Mouse (Mus musculus) neural tube, embryonic 13.5 days (tissue): ENCODE measurements around the gene Mink1. TPM values are rescaled to one million over a fixed set of nuclear protein-coding genes. Genes with fewer than 3 reads are reported as not detected.
"Not testable (repeated sequence)": the region's sequence is repeated elsewhere in the genome, so short reads cannot be mapped to it uniquely, and the experiment has no call there.

ENCODE experiments used
- ATAC-seq: fragments of 200-750 bp; cut with Nextera tagmentation; 2 replicates; pipeline ENCODE4 v1.8.0; 2017; ENCODE audit warnings: low read depth, mild to moderate bottlenecking, moderate TSS enrichment, moderate library complexity
- H3K27ac ChIP-seq: fragments of 300-500 bp; sonication (generic); replicated peaks from 2 replicates; pipeline ENCODE4 v1.5.1; 2015; ENCODE audit warnings: moderate library complexity, mild to moderate bottlenecking, inconsistent platforms
- H3K27me3 ChIP-seq: fragments of 300-500 bp; sonication (generic); 2 replicates; pipeline ENCODE4 v1.6.1; 2015; ENCODE audit warnings: mild to moderate bottlenecking, inconsistent platforms
- H3K36me3 ChIP-seq: fragments of 300-500 bp; sonication (generic); 2 replicates; pipeline ENCODE4 v1.6.1; 2015; ENCODE audit warnings: mild to moderate bottlenecking, inconsistent platforms
- H3K4me1 ChIP-seq: fragments of 300-500 bp; sonication (generic); replicated peaks from 2 replicates; pipeline ENCODE4 v1.6.1; 2015; ENCODE audit warnings: inconsistent platforms
- H3K4me2 ChIP-seq: fragments of 300-500 bp; sonication (generic); 2 replicates; pipeline ENCODE4 v1.6.1; 2015; ENCODE audit warnings: inconsistent platforms, mild to moderate bottlenecking, moderate library complexity
- H3K4me3 ChIP-seq: fragments of 300-500 bp; sonication (generic); 2 replicates; pipeline ENCODE4 v1.5.1; 2015; ENCODE audit warnings: mild to moderate bottlenecking, inconsistent platforms
- H3K9ac ChIP-seq: fragments of 300-500 bp; sonication (generic); 2 replicates; pipeline ENCODE4 v1.6.1; 2015; ENCODE audit warnings: moderate library complexity, mild to moderate bottlenecking, inconsistent platforms
- H3K9me3 ChIP-seq: fragments of 300-500 bp; sonication (generic); 2 replicates; pipeline ENCODE4 v1.6.1; 2016; ENCODE audit warnings: inconsistent platforms
- WGBS: fragments of 180-500 bp; shearing (Covaris S2); methylation state at CpG from one replicate; pipeline ENCODE4 v1.1.7; 2015; 5-methylcytosine and 5-hydroxymethylcytosine counted together
- polyA plus RNA-seq: library from polyadenylated mRNA; unstranded; fragments of >200 nt; fragmentation: Nextera tagmentation; extraction: Ambion mirVana; gene quantifications from 2 replicates; pipeline ENCODE4 v1.2.1, GENCODE M21; 2015

The Mink1 gene
- polyA plus RNA-seq, 1 experiment from 2014 or later, result 18.0 TPM

GRCm38 (mm10) chr11:70561937-70562286 lies 769 bp upstream of the Mink1 start:
- Histone ChIP-seq H3K36me3 (no peaks in the 10 kb centered on the region), H3K4me1 (peaks cover 44% of the 10 kb centered on the region), H3K27ac (peak overlapping the region; percentile 85), H3K9ac (peak overlapping the region; percentile 94), H3K9me3 (no peaks in the 10 kb centered on the region), H3K4me3 (peak overlapping the region; percentile 88), H3K4me2 (peak overlapping the region; percentile 96), H3K27me3 (no peaks in the 10 kb centered on the region)
- 3% methylated on average over 2 of the region's 2 CpGs for WGBS
- ATAC-seq, result no peak

- H3K27ac ChIP-seq, result peak overlapping the region; percentile 85
- H3K4me3 ChIP-seq, result peak overlapping the region; percentile 88
- peaks cover 51% of the 10 kb centered on the region for H3K4me1 ChIP-seq
- no peaks in the 10 kb centered on the region for H3K27me3 ChIP-seq
- no peaks in the 10 kb centered on the region for H3K36me3 ChIP-seq
- H3K9ac ChIP-seq, result peak overlapping the region; percentile 94
- H3K9me3 ChIP-seq, result no peaks in the 10 kb centered on the region
- peak; percentile 44 for ATAC-seq
- peak overlapping the region; percentile 96 for H3K4me2 ChIP-seq
- under 1% methylated on average over 30 of the region's 31 CpGs for WGBS
Measured at GRCm38 (mm10) chr11:70562995-70563469, 351 bp downstream of the Mink1 start.

- no peaks in the 10 kb centered on the region for H3K27me3 ChIP-seq
- no peaks in the 10 kb centered on the region for H3K36me3 ChIP-seq
- peak; percentile 11; the same call in 1 of the 2 replicates for ATAC-seq
- H3K4me2 ChIP-seq, result peak overlapping the region; percentile 96
- peak overlapping the region; percentile 88 for H3K4me3 ChIP-seq
- WGBS, result under 1% methylated on average over 25 of the region's 25 CpGs
- H3K9ac ChIP-seq, result peak overlapping the region; percentile 94
- peak overlapping the region; percentile 85 for H3K27ac ChIP-seq
- H3K4me1 ChIP-seq, result peaks cover 51% of the 10 kb centered on the region
- no peaks in the 10 kb centered on the region for H3K9me3 ChIP-seq
Measured at GRCm38 (mm10) chr11:70563470-70564275, 992 bp downstream of the Mink1 start.

- ATAC-seq, result no peak
- no peaks in the 10 kb centered on the region for H3K9me3 ChIP-seq
- no peaks in the 10 kb centered on the region for H3K27me3 ChIP-seq
- H3K4me2 ChIP-seq, result peak overlapping the region; percentile 96
- H3K36me3 ChIP-seq, result no peaks in the 10 kb centered on the region
- peak overlapping the region; percentile 94 for H3K9ac ChIP-seq
- H3K27ac ChIP-seq, result no peak overlapping the region
- peak overlapping the region; percentile 88 for H3K4me3 ChIP-seq
- H3K4me1 ChIP-seq, result peaks cover 51% of the 10 kb centered on the region
- WGBS, result 33% methylated on average over 4 of the region's 4 CpGs
Measured at GRCm38 (mm10) chr11:70564276-70564873, 1.7 kb downstream of the Mink1 start.

- 32% methylated on average over 7 of the region's 7 CpGs for WGBS
- H3K27ac ChIP-seq, result no peak overlapping the region
- H3K4me2 ChIP-seq, result no peak overlapping the region
- 0 out of 2 replicates have a peak overlapping the region, but pooled peaks have one; percentile 6 for H3K9ac ChIP-seq
- H3K4me3 ChIP-seq, result no peak overlapping the region
- no peaks in the 10 kb centered on the region for H3K9me3 ChIP-seq
- H3K36me3 ChIP-seq, result no peaks in the 10 kb centered on the region
- ATAC-seq, result no peak
- peaks cover 53% of the 10 kb centered on the region for H3K4me1 ChIP-seq
- H3K27me3 ChIP-seq, result no peaks in the 10 kb centered on the region
Measured at GRCm38 (mm10) chr11:70566586-70566985, 3.9 kb downstream of the Mink1 start.

GRCm38 (mm10) chr11:70570614-70571013 lies 7.9 kb downstream of the Mink1 start:
- not testable (repeated sequence) for H3K9me3 ChIP-seq, H3K27ac ChIP-seq, H3K36me3 ChIP-seq, H3K4me2 ChIP-seq, H3K27me3 ChIP-seq, H3K9ac ChIP-seq, ATAC-seq, H3K4me3 ChIP-seq
- 88% methylated on average over 1 of the region's 1 CpGs for WGBS
- H3K4me1 ChIP-seq, result peaks cover 50% of the 10 kb centered on the region

- no peaks in the 10 kb centered on the region for H3K27me3 ChIP-seq
Measured at GRCm38 (mm10) chr11:70571641-70572040, 9.0 kb downstream of the Mink1 start.

GRCm38 (mm10) chr11:70572348-70572902 lies 9.7 kb downstream of the Mink1 start:
- Histone ChIP-seq H3K4me2 (no peak overlapping the region), H3K36me3 (no peaks in the 10 kb centered on the region), H3K9me3 (no peaks in the 10 kb centered on the region), H3K4me1 (peaks cover 44% of the 10 kb centered on the region), H3K4me3 (no peak overlapping the region), H3K9ac (no peak overlapping the region), H3K27ac (0 out of 2 replicates have a peak overlapping the region, but pooled peaks have one; percentile 43), H3K27me3 (no peaks in the 10 kb centered on the region)
- WGBS, result 51% methylated on average over 5 of the region's 5 CpGs
- no peak for ATAC-seq

More at GRCm38 (mm10) chr11:70571641-70572040, 9.0 kb downstream of the Mink1 start:
- ATAC-seq, result no peak
- Histone ChIP-seq H3K4me2 (no peak overlapping the region), H3K9me3 (no peaks in the 10 kb centered on the region), H3K36me3 (no peaks in the 10 kb centered on the region), H3K27ac (no peak overlapping the region), H3K9ac (no peak overlapping the region), H3K4me1 (peaks cover 44% of the 10 kb centered on the region), H3K4me3 (no peak overlapping the region)
- WGBS, result 77% methylated on average over 1 of the region's 1 CpGs

- 41% methylated on average over 6 of the region's 6 CpGs for WGBS
- peak overlapping the region; percentile 43; the same call in 1 of the 2 replicates for H3K27ac ChIP-seq
- H3K4me2 ChIP-seq, result peak overlapping the region; percentile 9; the same call in 1 of the 2 replicates
Measured at GRCm38 (mm10) chr11:70573872-70574271, 11.2 kb downstream of the Mink1 start.

GRCm38 (mm10) chr11:70577201-70577600 lies 14.5 kb downstream of the Mink1 start:
- no peak for ATAC-seq
- 83% methylated on average over 3 of the region's 3 CpGs for WGBS
- no peak overlapping the region for H3K4me2 ChIP-seq
- no peaks in the 10 kb centered on the region for H3K27me3 ChIP-seq
- H3K27ac ChIP-seq, result no peak overlapping the region
- H3K36me3 ChIP-seq, result no peaks in the 10 kb centered on the region
- peaks cover 59% of the 10 kb centered on the region for H3K4me1 ChIP-seq
- no peak overlapping the region for H3K4me3 ChIP-seq
- no peaks in the 10 kb centered on the region for H3K9me3 ChIP-seq
- H3K9ac ChIP-seq, result peak overlapping the region; percentile 12; the same call in 1 of the 2 replicates

More at GRCm38 (mm10) chr11:70573872-70574271, 11.2 kb downstream of the Mink1 start:
- no peaks in the 10 kb centered on the region for H3K36me3 ChIP-seq
- ATAC-seq, result no peak
- H3K9me3 ChIP-seq, result no peaks in the 10 kb centered on the region
- H3K9ac ChIP-seq, result no peak overlapping the region
- no peaks in the 10 kb centered on the region for H3K27me3 ChIP-seq
- H3K4me1 ChIP-seq, result peaks cover 54% of the 10 kb centered on the region
- no peak overlapping the region for H3K4me3 ChIP-seq

GRCm38 (mm10) chr11:70578962-70579361 lies 16.3 kb downstream of the Mink1 start:
- H3K27me3 ChIP-seq, result no peaks in the 10 kb centered on the region
- H3K36me3 ChIP-seq, result no peaks in the 10 kb centered on the region
- no peaks in the 10 kb centered on the region for H3K9me3 ChIP-seq
- H3K4me1 ChIP-seq, result peaks cover 60% of the 10 kb centered on the region
- no peak overlapping the region for H3K27ac ChIP-seq
- H3K9ac ChIP-seq, result no peak overlapping the region
- 92% methylated on average over 6 of the region's 6 CpGs for WGBS
- H3K4me2 ChIP-seq, result no peak overlapping the region
- no peak for ATAC-seq
- no peak overlapping the region for H3K4me3 ChIP-seq
